Mouse (Mus musculus) midbrain, embryonic 14.5 days (tissue): ENCODE data around the gene Mpzl2. TPM values are rescaled to one million over a fixed set of nuclear protein-coding genes. Genes with fewer than 3 reads are reported as not detected.
"Not testable (repeated sequence)": the region's sequence is repeated elsewhere in the genome, so short reads cannot be mapped to it uniquely, and the experiment has no call there.

Experiments
- ATAC-seq: fragments of 200-750 bp; cut with Nextera tagmentation; 2 replicates; pipeline ENCODE4 v1.8.0; 2017; ENCODE audit warnings: moderate number of reproducible peaks, moderate library complexity; ENCODE audit not compliant: low FRiP score, low TSS enrichment
- DNase-seq: peaks from one replicate; pipeline ENCODE4 v3.0.0-alpha.2; 2015
- H3K27ac ChIP-seq: fragments of 300-500 bp; sonication (generic); replicated peaks from 2 replicates; pipeline ENCODE4 v1.5.1; 2014; ENCODE audit warnings: mild to moderate bottlenecking, low read depth, low read length, moderate library complexity
- H3K27me3 ChIP-seq: fragments of 300-500 bp; sonication (generic); 2 replicates; pipeline ENCODE4 v1.6.1; 2014; ENCODE audit warnings: low read length, control low read depth, mixed read lengths; ENCODE audit not compliant: control insufficient read depth, insufficient read depth
- H3K36me3 ChIP-seq: fragments of 300-500 bp; sonication (generic); 2 replicates; pipeline ENCODE4 v1.6.1; 2014; ENCODE audit warnings: low read length, control low read depth; ENCODE audit not compliant: control insufficient read depth, insufficient read depth
- H3K4me1 ChIP-seq: fragments of 300-500 bp; sonication (generic); 2 replicates; pipeline ENCODE4 v1.6.1; 2014; ENCODE audit warnings: mild to moderate bottlenecking, antibody characterized with exemption, low read length, control low read depth; ENCODE audit not compliant: control insufficient read depth, insufficient read depth
- H3K4me2 ChIP-seq: fragments of 300-500 bp; sonication (generic); 2 replicates; pipeline ENCODE4 v1.6.1; 2014; ENCODE audit warnings: mild to moderate bottlenecking, low read length, moderate library complexity
- H3K4me3 ChIP-seq: fragments of 300-500 bp; sonication (generic); replicated peaks from 2 replicates; pipeline ENCODE4 v1.5.1; 2014; ENCODE audit warnings: low read depth, low read length
- H3K9ac ChIP-seq: fragments of 300-500 bp; sonication (generic); replicated peaks from 2 replicates; pipeline ENCODE4 v1.6.1; 2014; ENCODE audit warnings: mild to moderate bottlenecking, low read length, moderate library complexity
- H3K9me3 ChIP-seq: fragments of 300-500 bp; sonication (generic); 2 replicates; pipeline ENCODE4 v1.6.1; 2016; ENCODE audit warnings: low read length, control low read depth, mixed read lengths; ENCODE audit not compliant: control insufficient read depth
- WGBS: fragments of 180-500 bp; shearing (Covaris S2); extraction: QIAGEN DNeasy Blood & Tissue Kit; methylation state at CpG from one replicate; pipeline ENCODE4 v1.1.7; 2014; 5-methylcytosine and 5-hydroxymethylcytosine counted together
- polyA plus RNA-seq: library from polyadenylated mRNA; unstranded; fragments of >200 nt; fragmentation: Nextera tagmentation; extraction: Ambion mirVana; gene quantifications from 2 replicates; pipeline ENCODE4 v1.2.1, GENCODE M21; 2014

Gene Mpzl2
- polyA plus RNA-seq, 1 experiment from 2014 or later: 0.20 TPM

DNA sequence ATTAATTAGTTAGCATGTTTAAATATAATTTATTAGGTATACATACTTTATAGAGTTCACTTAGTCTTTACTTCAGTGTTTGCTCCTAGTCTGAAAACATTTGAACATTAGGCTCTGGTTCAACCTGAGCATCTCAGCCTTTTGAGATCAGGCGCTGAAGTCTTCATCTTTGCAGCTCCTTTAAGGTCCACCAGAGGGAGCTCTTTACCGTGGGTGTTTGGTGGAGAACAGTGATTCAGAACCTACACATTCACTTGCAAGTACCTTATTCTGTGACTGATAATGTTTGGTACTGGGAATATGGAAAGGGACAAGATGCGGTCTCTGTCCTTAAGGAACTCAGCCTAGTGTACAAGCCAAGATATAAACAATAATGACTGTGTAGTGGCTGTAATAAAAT is 16.8 kb upstream of the Mpzl2 start:
- Histone ChIP-seq H3K4me3 (no peak overlapping the region), H3K9ac (no peak overlapping the region), H3K4me1 (no peaks in the 10 kb centered on the region), H3K9me3 (no peaks in the 10 kb centered on the region), H3K4me2 (no peak overlapping the region), H3K27me3 (no peaks in the 10 kb centered on the region), H3K36me3 (no peaks in the 10 kb centered on the region), H3K27ac (no peak overlapping the region)
- ATAC-seq: no peak
- 12% methylated on average over 3 of the region's 3 CpGs for WGBS
- DNase-seq: peak; percentile 88

DNA sequence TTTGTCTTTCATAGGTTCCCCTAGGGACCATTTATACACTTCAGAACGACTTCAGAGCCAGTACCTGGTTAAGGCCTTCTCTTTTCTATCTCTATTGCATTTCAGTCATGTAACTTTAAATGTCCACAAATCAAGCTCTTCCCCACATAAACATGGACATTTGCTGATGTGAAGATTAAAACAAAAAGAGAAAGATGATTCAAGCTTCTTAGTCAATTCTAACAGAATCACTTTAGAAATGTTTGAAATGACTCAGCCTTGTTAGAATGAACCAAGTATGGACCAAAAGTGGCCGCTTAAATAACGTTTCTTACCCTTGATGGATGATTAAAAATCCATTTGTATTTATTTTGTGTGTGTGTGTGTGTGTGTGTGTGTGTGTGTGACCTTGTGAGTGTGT is 16.0 kb upstream of the Mpzl2 start:
- no peak for ATAC-seq
- H3K9ac ChIP-seq: no peak overlapping the region
- H3K27me3 ChIP-seq: no peaks in the 10 kb centered on the region
- no peak for DNase-seq
- no peaks in the 10 kb centered on the region for H3K9me3 ChIP-seq
- H3K4me2 ChIP-seq: no peak overlapping the region
- no peak overlapping the region for H3K27ac ChIP-seq
- H3K36me3 ChIP-seq: no peaks in the 10 kb centered on the region
- no peak overlapping the region for H3K4me3 ChIP-seq
- no peaks in the 10 kb centered on the region for H3K4me1 ChIP-seq
- 65% methylated on average over 3 of the region's 3 CpGs for WGBS

DNA sequence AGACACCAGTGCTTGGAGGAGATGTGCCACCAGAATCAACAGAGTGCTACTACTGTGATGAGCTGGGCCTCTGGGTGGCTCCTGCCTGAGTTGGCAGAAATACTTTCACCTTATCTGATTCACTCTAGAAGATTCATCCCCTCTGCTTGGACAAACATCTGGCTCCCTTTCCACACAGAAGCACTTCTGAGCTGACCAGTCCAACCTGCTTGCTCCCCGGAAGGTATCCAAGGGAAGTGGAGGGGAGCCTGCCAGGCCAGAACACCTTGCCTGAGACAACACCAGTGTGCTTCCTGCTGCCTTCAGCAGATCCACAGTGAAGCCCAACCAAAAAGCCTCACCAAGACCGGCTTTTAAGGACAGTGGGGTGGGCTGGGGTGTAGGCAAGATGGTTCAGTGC is 15.4 kb upstream of the Mpzl2 start:
- 86% methylated on average over 2 of the region's 2 CpGs for WGBS
- Histone ChIP-seq H3K4me1 (no peaks in the 10 kb centered on the region), H3K27ac (no peak overlapping the region), H3K4me2 (no peak overlapping the region), H3K9ac (no peak overlapping the region), H3K9me3 (no peaks in the 10 kb centered on the region), H3K27me3 (no peaks in the 10 kb centered on the region), H3K36me3 (no peaks in the 10 kb centered on the region), H3K4me3 (no peak overlapping the region)
- ATAC-seq: no peak
- no peak for DNase-seq

DNA sequence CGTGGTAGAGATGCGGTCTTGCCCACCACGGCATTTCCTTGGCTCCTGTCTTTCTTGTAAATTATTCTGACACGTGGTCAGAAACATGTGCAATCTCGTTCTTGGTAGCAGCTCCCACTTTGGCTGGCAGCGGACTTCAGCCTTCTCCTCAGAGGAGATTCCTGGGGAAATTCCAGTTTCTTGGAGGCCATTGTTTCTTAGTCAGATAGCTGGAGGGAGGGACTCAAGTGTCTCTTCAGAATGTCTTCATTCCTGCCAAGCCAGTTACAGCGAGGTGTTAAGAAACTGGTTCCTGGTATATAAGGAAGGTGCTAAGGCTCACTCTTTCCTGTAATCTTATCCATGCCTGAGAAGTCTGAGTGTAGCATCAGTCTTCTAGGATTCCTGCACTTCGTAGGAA is 12.2 kb upstream of the Mpzl2 start:
- WGBS: 74% methylated on average over 8 of the region's 8 CpGs
- ATAC-seq (no peak), DNase-seq (no peak)
- H3K27me3 ChIP-seq: no peaks in the 10 kb centered on the region
- no peaks in the 10 kb centered on the region for H3K36me3 ChIP-seq
- no peak overlapping the region for H3K27ac ChIP-seq
- H3K9ac ChIP-seq: no peak overlapping the region
- H3K4me2 ChIP-seq: no peak overlapping the region
- no peaks in the 10 kb centered on the region for H3K9me3 ChIP-seq
- no peak overlapping the region for H3K4me3 ChIP-seq
- H3K4me1 ChIP-seq: no peaks in the 10 kb centered on the region

DNA sequence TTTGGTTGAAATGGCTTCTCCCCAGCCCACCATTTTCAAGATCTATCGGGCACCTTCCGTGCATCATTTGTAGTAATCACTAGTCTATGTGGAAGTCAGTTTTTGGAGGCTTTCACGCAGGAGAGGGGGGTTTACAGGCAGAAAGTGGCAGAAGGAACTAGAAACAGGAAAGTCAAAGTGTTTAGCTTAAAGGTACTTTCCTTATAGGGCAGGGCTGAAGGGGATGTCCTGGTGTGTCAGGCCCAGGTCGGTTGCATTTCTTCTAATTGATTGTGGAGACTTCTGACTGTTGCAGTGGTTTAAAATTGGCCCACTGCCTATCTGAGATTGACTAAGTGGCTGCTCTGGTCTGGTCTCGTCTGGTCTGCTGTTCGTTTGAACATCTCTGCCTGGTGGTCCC is 9.3 kb upstream of the Mpzl2 start:
- ATAC-seq: no peak
- 70% methylated on average over 6 of the region's 6 CpGs for WGBS
- DNase-seq: no peak
- no peaks in the 10 kb centered on the region for H3K4me1 ChIP-seq
- H3K27me3 ChIP-seq: no peaks in the 10 kb centered on the region
- H3K4me3 ChIP-seq: no peak overlapping the region
- H3K4me2 ChIP-seq: no peak overlapping the region
- H3K9ac ChIP-seq: no peak overlapping the region
- no peaks in the 10 kb centered on the region for H3K9me3 ChIP-seq
- no peaks in the 10 kb centered on the region for H3K36me3 ChIP-seq
- no peak overlapping the region for H3K27ac ChIP-seq

DNA sequence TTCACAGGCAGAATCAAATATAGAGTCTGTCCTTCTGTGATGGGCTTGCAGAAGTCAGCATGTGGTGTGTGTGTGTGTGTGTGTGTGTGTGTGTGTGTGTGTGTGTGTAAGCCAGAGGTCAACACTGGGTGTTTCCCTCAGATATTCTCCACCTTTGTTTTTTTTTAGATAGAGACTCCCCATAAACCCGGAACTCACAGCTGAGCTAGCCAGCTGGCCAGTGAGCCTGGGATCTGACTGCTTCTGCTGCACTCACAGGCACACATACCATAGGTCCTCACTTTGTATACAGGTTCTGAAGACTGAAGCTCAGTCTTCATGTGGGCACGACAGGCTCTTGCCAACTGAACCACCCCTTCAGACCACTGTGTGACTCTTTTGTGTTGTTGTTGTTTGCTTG is 7.3 kb upstream of the Mpzl2 start:
- ATAC-seq: no peak
- Histone ChIP-seq H3K9ac (no peak overlapping the region), H3K36me3 (no peaks in the 10 kb centered on the region), H3K4me2 (no peak overlapping the region), H3K4me3 (no peak overlapping the region), H3K9me3 (no peaks in the 10 kb centered on the region), H3K4me1 (no peaks in the 10 kb centered on the region), H3K27me3 (no peaks in the 10 kb centered on the region), H3K27ac (no peak overlapping the region)
- WGBS: 84% methylated on average over 2 of the region's 2 CpGs
- no peak for DNase-seq

DNA sequence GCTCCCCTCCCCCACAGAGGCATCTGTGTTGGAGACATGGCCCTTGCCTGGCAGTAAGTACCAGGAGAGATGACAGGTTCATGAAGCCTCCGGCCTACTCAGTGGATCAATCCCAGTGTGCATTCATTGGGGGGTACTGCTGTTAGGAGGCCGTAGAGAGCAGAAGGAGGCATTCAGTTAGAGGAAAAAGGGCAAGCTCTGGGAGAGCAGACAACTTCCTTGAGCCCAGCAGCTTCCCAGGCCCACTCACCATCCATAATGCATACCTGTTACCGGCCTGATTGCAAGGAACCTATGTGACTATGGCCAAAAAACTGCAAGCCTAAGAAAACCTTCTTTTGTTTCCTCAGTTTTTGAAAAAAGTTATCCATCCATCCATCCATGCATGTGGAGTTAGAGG is 5.1 kb upstream of the Mpzl2 start:
- no peak overlapping the region for H3K9ac ChIP-seq
- no peak for DNase-seq
- no peak overlapping the region for H3K27ac ChIP-seq
- no peak overlapping the region for H3K4me3 ChIP-seq
- no peaks in the 10 kb centered on the region for H3K27me3 ChIP-seq
- H3K36me3 ChIP-seq: no peaks in the 10 kb centered on the region
- no peak overlapping the region for H3K4me2 ChIP-seq
- H3K9me3 ChIP-seq: no peaks in the 10 kb centered on the region
- no peaks in the 10 kb centered on the region for H3K4me1 ChIP-seq
- ATAC-seq: no peak
- WGBS: 71% methylated on average over 3 of the region's 3 CpGs

DNA sequence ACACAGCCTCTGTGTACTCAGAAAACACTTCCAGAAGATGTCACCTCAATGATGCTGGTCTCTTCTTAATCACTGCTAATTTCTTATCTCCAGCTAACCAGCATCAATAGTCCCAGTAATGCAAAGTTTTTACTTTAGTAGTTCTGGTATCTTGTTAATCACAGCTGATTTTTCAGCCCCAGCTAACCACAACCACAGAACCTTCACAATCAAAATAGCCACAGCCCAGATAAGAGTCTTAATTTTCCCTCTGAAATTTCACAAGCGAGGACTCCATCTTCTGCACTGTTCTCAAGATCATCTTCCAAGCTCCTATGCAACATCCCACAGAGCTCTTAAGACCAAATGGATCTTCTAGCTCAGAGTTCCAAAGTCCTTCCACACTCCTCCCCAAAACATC is 1.8 kb upstream of the Mpzl2 start:
- ATAC-seq, H3K36me3 ChIP-seq, H3K9me3 ChIP-seq, H3K4me1 ChIP-seq, H3K27ac ChIP-seq, DNase-seq, H3K4me2 ChIP-seq, H3K9ac ChIP-seq, H3K4me3 ChIP-seq: not testable (repeated sequence)
- 85% methylated on average over 1 of the region's 1 CpGs for WGBS
- H3K27me3 ChIP-seq: peaks cover 30% of the 10 kb centered on the region

DNA sequence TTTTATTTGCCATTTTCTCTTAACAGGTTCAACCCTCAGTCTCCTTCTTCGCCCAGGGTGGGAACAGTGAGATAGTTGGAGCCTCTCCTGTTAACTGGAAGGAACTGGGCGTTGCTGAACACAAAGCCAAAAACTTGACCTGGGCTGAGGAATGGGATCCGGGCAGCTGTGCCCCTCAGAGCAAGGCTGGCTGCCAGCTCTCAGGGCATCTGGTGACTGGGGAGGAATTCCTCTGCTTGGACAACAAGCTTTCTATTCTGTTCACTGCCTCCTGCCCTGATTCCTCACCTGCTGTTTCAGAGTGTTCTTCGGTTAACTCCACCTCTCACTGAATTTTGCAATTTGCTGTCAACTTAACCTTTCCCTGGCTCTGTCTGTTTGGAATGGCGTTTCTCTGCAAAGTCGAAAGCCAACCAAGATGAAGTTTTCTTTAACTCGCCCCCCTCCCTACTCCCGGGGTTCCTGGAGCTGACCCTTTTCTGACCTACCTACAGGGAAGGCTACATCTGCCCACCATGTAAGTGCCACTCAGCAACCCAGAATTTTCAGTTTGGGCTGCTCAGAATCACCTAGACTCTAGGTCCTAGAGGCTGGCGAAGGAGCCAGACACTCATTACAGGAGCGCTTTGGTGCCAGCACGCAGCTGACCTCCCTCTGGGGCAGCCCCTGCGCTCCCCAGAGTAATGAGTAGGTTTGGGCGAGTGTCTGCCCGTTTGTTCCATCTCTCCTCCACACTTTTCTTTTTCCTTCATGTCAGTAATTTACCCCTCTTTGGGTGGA is 657 bp downstream of the Mpzl2 start:
- H3K4me2 ChIP-seq: 0 out of 2 replicates have a peak overlapping the region, but pooled peaks have one; percentile 13

More for the DNA sequence above, 657 bp downstream of the Mpzl2 start:
- H3K27ac ChIP-seq: no peak overlapping the region
- H3K4me1 ChIP-seq: no peaks in the 10 kb centered on the region; the same call in 1 of the 2 replicates
- H3K36me3 ChIP-seq: no peaks in the 10 kb centered on the region
- H3K9me3 ChIP-seq: no peaks in the 10 kb centered on the region
- H3K4me3 ChIP-seq: no peak overlapping the region
- peaks cover 47% of the 10 kb centered on the region for H3K27me3 ChIP-seq
- DNase-seq (no peak), ATAC-seq (no peak)
- 21% methylated on average over 14 of the region's 14 CpGs for WGBS
- H3K9ac ChIP-seq: no peak overlapping the region
